Mouse (Mus musculus) megakaryocyte-erythroid progenitor cell, adult 5-6 weeks (primary cell): ENCODE measurements at regions not wholly inside any gene's neighbourhood (a gene's known extent, or its start where the extent isn't known, plus 50 kb on each side); places are given as distances from the start of the nearest gene placed in this dataset.

ENCODE experiments used
- ATAC-seq: replicated peaks from 2 replicates; pipeline ENCODE4 v1.8.0; 2016; ENCODE audit warnings: mild to moderate bottlenecking, inconsistent platforms; ENCODE audit not compliant: severe bottlenecking, poor library complexity, low FRiP score, low TSS enrichment

GRCm38 (mm10) chr4:105437141-105437540 is 280.0 kb downstream of the Plpp3 start:
- ATAC-seq: no peak

GRCm38 (mm10) chr4:105449046-105449860 is 292.1 kb downstream of the Plpp3 start:
- no peak for ATAC-seq

- no peak for ATAC-seq
These were observed 293.7 kb downstream of the Plpp3 start for GRCm38 (mm10) chr4:105450881-105451280.

GRCm38 (mm10) chr4:105451871-105452270 is 294.7 kb downstream of the Plpp3 start:
- ATAC-seq: no peak

GRCm38 (mm10) chr4:105456955-105457621 is 299.9 kb downstream of the Plpp3 start:
- ATAC-seq: no peak

- ATAC-seq: no peak
These were observed 303.0 kb downstream of the Plpp3 start for GRCm38 (mm10) chr4:105459991-105460688.

GRCm38 (mm10) chr4:105460689-105461005 is 303.5 kb downstream of the Plpp3 start:
- no peak for ATAC-seq

- no peak for ATAC-seq
These were observed 310.7 kb downstream of the Plpp3 start for GRCm38 (mm10) chr4:105467811-105468210.

- no peak for ATAC-seq
These were observed 312.2 kb downstream of the Plpp3 start for GRCm38 (mm10) chr4:105469300-105469821.

GRCm38 (mm10) chr4:105474765-105475560 is 314.7 kb upstream of the Gm12728 start:
- no peak for ATAC-seq

- no peak for ATAC-seq
These were observed 313.3 kb upstream of the Gm12728 start for GRCm38 (mm10) chr4:105476332-105476731.

- no peak for ATAC-seq
These were observed 303.3 kb upstream of the Gm12728 start for GRCm38 (mm10) chr4:105486376-105486775.

GRCm38 (mm10) chr4:105496176-105496575 is 293.5 kb upstream of the Gm12728 start:
- ATAC-seq: no peak

GRCm38 (mm10) chr4:105506190-105506589 is 283.5 kb upstream of the Gm12728 start:
- no peak for ATAC-seq

GRCm38 (mm10) chr4:105507221-105507620 is 282.4 kb upstream of the Gm12728 start:
- ATAC-seq: no peak

GRCm38 (mm10) chr4:105509091-105509490 is 280.6 kb upstream of the Gm12728 start:
- ATAC-seq: no peak

- no peak for ATAC-seq
These were observed 279.3 kb upstream of the Gm12728 start for GRCm38 (mm10) chr4:105510406-105510805.

- ATAC-seq: no peak
These were observed 264.5 kb upstream of the Gm12728 start for GRCm38 (mm10) chr4:105525135-105525534.

- no peak for ATAC-seq
These were observed 262.9 kb upstream of the Gm12728 start for GRCm38 (mm10) chr4:105526755-105527154.
